Mouse (Mus musculus) cerebellum, adult 9-10 months (tissue): ENCODE measurements around the gene Olfr432.
"Not testable (repeated sequence)": the region's sequence is repeated elsewhere in the genome, so short reads cannot be mapped to it uniquely, and the experiment has no call there.

Source experiments
- DNase-seq: peaks from one replicate; pipeline ENCODE4 v3.0.0; 2022

The Olfr432 gene

DNA sequence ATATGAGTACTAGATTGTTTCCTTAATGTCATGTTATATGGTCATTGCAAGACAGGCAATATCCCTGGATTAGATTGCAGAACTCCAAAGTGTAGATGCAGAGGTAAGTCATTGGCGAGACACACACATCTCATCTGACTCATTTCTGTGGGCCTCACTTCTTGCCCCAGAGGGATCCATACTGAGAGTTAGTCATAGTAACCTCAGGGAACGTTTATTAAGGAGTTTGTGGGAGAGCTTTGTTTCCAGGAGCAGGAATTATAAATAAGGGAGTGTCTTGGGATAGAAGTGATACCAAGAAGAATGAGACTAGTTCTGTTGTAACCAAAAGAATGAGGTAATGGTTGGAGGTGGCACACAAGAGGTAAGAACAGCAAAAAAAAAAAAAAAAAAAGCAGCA, at the start of gene Olfr432:
TSS of gene Olfr432 (plus strand) at position 313 of the 400 bp plus-strand sequence.
- no peak for DNase-seq

DNA sequence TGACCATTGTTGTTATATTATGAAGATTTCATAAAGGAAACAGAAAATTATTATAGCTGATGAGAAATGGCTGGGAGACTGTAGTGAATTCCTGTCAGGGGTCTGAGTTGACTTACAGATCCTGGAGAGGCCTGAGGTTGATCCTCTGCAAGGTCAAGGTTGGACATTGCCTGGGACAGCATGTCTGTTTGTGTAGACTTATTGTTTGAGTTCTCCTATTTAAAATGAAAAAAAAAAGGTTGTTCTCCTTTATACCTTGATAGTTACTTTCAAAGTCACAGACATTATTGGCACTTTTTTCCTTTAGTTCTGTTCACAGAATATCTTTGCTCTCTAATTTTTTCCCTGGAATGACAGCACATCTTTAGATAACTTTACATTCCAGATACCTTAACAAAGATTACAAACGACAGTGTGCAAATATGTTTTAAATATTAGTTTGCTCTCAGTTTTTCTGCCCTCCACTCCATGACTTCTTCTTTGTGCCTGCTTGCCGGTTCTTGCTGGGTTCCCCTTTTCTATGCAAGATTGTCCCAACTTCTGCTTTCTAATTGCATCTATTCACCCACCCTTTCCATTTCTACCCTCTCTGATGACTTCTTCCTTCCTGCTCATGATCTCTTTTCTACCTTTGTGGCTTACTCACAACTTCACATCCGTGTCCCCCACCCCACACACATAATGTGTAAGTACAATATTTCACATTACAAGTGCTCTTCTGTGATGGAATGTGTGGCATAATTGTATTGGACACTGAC, 44.5 kb upstream of the Olfr432 start:
- DNase-seq = not testable (repeated sequence)

DNA sequence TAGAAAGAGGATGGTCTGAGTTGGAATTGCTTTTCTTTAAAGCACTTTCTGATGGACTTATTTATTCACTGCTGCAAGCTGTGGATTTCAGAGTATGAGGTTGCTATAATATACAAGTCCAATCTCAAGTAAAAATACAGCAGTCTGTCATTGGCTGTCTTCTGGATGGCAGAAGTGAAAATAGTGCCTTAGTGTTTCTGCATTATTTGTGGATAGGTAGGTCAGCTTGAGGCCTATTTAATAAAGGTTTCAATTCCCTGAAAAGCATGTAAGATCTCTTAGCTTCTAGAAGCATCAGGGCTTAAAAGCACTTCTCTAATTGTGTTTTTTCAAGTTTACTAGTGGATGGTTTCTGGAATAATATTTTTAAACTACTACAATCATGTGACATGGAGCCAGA, 42.0 kb upstream of the Olfr432 start:
- not testable (repeated sequence) for DNase-seq

DNA sequence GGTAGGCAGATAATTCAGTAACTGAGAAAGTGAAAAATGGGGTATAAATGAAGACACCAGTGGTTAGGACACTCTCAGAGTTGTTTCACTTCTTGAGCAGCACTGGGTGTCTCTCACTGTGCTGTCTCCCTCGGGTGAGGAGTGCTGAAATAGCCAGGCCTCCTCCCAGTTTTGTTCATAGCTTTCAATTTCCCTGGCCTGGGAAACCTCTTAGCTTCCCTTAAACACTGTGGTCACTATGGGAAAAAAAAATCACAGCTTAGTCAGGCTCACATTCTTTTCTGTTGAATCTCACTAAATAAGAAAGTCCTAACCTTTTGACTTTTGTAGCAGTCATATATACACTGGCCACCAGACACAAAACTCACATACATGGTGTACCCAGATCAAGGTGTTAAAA, 17.3 kb upstream of the Olfr432 start, which contains the start of gene Ifi205:
TSS of gene Ifi205 (minus strand) at position 113 of the 400 bp plus-strand sequence.
- DNase-seq = no peak

GRCm38 (mm10) chr1:174035841-174036240, 13.2 kb upstream of the Olfr432 start:
- no peak for DNase-seq

DNA sequence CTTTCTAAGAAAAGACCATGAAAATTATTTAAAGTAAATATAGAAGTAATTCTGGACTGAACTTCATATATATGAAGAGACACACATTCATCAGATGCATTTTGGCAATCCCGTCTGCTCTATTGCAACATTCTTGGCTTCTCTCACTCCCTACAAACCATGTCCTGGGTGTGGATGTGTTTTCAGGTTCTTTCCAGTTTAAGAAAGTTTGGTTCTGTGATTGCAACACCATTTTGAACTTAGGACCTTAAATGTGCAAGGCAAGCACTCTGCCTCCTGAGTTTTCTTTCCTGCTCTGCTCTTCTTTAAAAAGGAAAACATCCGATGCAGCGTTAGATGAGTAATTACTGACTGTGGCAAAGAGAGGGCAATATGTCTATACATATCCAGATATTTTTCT, 10.5 kb upstream of the Olfr432 start:
- no peak for DNase-seq

DNA sequence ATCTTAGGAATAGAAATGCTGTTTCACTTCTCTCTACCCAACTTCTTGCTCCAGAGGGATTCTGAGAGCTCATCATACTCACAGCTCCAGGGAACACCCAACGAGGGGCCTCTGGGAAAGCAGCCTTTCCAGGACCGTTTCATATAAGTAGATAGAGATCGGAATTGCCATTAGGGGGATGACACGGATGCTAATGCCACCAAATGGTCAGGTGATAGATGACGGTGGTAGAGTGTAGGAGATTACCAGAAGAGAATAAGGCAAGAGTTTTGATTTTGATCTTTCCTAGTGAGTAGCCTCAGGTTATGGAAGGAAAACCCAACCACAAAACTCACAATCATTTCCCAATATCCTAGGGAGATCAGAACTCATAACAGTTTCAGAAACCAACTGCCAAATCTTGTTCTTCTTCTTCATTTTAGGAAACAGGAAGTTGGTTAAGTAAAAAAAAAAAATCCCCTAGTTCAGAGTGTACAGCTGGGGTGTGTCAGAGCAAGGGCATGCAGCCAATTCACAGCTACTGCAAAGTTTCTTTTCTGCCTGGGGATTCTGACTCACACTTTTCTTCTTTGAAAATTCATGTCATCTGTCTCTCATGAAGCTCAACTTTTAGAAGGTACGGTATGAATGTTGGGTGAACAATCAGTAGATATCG, 8.4 kb upstream of the Olfr432 start, which contains the start of gene Olfr433:
TSS of gene Olfr433 (plus strand) at position 183 of the 655 bp plus-strand sequence.
- no peak for DNase-seq

DNA sequence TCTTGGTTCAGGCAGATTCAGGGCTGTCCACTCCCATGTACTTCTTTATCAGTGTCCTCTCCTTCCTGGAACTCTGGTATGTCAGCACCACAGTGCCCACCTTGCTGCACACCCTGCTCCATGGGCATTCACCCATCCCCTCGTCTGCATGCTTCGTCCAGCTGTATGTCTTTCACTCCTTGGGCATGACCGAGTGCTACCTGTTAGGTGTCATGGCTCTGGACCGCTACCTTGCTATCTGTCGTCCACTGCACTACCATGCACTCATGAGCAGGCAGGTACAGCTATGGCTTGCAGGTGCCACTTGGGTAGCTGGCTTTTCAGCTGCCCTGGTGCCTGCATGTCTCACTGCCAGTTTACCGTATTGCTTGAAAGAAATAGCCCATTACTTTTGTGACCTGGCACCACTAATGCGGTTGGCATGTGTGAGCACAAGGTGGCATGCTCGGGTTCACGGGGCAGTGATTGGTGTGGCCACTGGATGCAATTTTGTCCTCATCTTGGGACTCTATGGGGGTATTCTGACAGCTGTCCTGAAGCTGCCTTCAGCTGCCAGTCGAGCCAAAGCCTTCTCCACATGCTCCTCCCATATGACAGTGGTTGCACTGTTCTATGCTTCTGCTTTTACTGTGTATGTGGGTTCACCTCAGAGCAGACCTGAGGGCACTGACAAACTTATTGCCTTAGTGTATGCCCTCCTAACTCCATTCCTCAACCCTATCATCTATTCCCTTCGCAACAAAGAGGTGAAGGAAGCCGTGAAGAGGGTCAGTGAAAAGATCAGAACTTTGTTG, 6.7 kb upstream of the Olfr432 start:
- DNase-seq = not testable (repeated sequence)

DNA sequence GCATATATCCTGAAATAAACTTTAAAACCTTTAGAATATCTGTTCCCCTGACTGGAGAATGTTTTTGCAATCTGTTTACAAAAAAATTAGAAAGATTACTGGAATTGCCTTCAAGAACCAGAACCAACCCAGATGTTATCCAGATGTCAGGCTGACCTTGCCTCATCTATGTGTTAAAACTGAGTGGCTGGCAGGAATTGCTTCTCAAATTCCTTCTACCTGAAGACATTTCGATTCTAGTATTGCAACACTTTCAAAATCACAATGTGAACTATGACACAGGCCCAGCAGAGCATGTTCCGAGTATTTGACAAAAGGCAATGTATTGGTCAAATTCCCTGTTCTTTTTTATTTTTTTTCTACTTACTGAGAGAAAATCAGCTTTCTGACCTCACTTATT, 4.6 kb upstream of the Olfr432 start:
- no peak for DNase-seq

GRCm38 (mm10) chr1:174048227-174048626, 778 bp upstream of the Olfr432 start:
- not testable (repeated sequence) for DNase-seq

- not testable (repeated sequence) for DNase-seq
Measured at GRCm38 (mm10) chr1:174049357-174049756, 352 bp downstream of the Olfr432 start.

GRCm38 (mm10) chr1:174050532-174050931, 1.5 kb downstream of the Olfr432 start:
- DNase-seq = no peak

GRCm38 (mm10) chr1:174051515-174051914, 2.5 kb downstream of the Olfr432 start:
- no peak for DNase-seq

DNA sequence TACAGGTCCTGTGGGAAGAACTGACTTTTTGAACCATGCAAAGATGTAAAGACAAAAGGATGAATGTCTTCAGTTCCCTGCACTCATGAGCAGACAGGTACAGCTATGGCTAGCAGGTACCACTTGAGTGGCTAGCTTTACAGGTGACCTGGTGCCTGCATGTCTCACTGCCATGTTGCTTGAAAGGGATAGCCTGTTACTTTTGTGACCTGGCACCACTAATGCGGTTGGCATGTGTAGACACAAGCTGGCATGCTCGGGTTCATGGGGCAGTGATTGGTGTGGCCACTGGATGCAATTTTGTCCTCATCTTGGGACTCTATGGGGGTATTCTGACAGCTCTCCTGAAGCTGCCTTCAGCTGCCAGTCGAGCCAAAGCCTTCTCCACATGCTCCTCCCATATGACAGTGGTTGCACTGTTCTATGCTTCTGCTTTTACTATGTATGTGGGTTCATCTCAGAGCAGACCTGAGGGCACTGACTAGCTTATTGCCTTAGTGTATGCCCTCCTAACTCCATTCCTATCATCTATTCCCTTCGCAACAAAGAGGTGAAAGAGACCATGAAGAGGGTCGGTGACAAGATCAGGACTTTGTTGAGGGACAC, 3.0 kb downstream of the Olfr432 start:
- DNase-seq = no peak

DNA sequence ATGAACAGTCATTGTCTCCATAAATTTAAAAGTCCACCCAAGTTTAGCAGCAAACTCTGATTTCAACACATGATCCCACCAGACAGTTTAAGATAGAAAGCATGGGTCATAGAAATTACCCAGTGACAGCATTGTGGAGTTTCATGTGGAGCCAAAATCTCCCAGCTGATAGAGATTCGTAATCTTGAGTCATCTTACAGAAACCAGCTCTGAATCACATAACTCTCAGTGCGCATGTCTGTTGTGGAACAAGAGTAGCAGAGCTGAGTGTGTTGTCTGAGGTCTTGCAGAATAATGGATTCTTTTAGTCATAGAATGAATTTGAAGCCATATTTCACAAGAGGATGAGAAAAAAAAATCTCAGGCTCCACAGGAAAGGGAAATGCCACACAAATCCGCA, 4.0 kb downstream of the Olfr432 start:
- DNase-seq = no peak

DNA sequence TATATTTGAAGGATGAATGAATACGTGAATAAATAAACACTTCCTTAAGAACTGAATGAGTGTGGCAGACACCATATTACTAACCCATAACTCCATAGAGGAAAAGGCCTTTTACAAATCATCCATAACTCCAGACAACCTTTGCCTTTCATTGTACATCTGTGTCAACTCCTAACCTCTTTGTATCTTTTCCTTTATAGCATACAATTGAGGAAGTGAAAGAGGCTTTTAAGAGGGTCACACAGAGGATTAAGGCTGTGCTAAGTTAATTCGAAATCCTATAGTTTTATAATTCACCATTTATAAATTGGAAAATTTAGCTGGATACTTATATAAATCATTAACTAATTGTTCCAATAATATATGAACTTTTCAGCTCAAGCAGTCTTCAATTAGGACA, 6.2 kb downstream of the Olfr432 start:
- no peak for DNase-seq

- DNase-seq = no peak
Measured at GRCm38 (mm10) chr1:174066305-174066704, 17.3 kb downstream of the Olfr432 start, which contains the start of gene Olfr430. Gene Olfr430, plus strand, starts transcription at chr1:174066605.

- no peak for DNase-seq
Measured at GRCm38 (mm10) chr1:174084031-174084430, 35.0 kb downstream of the Olfr432 start, which contains the start of gene Olfr429. Gene Olfr429, plus strand, starts transcription at chr1:174084331.

DNA sequence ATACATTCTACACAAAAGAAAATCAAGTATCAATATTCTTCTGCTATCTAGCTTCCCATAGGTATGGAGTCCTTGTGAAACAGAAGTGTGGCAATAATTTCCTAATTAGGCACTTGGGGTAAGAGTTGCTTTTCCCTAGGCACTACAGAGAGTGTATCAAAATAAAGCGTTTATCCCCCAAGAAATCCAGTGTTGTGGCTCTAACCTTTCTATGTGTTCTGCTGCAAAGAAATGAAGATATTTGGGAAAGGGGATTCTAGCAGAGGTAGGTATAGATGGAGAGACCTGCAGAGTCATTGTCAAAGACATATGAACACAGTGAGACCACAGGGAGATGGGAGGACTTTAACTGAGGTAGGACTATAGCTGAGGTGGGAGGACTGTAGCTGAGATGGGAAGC, 47.6 kb downstream of the Olfr432 start, which contains the start of gene Olfr427:
TSS of gene Olfr427 (plus strand) at position 301 of the 400 bp plus-strand sequence.
- no peak for DNase-seq

DNA sequence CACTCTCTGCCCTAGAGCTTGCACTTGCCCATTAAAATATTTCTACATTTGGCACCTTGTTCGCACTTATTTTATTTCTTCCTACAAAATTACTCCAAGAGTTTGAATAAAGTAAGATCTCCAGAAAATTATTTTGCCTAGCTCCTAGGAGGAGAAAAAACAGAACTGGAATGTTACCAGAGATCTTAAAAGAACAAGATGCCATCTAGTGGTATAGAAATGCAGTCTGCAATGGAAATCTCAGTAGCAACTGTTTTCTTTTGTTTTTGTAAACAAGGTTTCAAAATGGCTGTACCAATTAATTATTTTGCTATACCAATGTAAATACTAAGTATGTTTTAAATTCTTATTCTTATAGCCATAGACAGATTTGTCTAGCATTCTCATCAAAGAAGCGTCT, 54.7 kb downstream of the Olfr432 start:
- DNase-seq = no peak
